Mouse (Mus musculus): ENCODE results near the gene Gm12216.

GRCm38 (mm10) chr11:53818794-53819193 lies 40.3 kb downstream of the Gm12216 start:
- TF ChIP-seq CTCF (IDR thresholded peaks at IDR 0.05; ENCODE audit: borderline replicate concordance, insufficient read depth, low read depth, low read length) (no peak), POLR2A (IDR thresholded peaks at IDR 0.05; ENCODE audit: borderline replicate concordance, insufficient read depth, low read length) (no peak)

Measured in cerebellum, adult 2 months (tissue).